Mouse (Mus musculus): ENCODE results near the gene Ntn5. TPM values are rescaled to one million over a fixed set of nuclear protein-coding genes. Genes with fewer than 3 reads are reported as not detected.
"Not testable (repeated sequence)": the region's sequence is repeated elsewhere in the genome, so short reads cannot be mapped to it uniquely, and the experiment has no call there.

Gene Ntn5
- polyA plus RNA-seq, 1 experiment from 2014 or later = 0.94 TPM

DNA sequence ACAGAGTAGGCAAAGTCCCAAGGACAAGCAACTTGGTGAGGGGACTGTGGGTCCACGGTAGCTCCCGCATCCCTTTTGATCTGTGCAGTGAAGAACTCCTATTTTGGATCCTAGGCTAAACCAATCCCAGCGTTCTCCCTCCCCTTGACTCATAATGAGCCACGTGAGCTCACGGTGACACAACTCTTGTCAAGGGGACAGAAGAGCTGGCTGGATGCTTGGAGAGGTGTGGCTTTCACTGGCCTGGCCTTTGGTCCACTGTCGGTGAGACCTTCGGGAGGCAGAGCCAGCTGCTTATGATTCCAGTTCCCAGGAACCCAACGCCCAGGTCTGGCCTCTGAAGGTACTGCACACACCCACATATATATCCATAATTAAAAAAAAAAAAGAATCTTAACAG is 34.5 kb upstream of the Ntn5 start:
- Histone ChIP-seq H3K27me3 (replicated peaks; ENCODE audit: control insufficient read depth, insufficient read depth, low read length) (no peaks in the 10 kb centered on the region), H3K9ac (ENCODE audit: low read depth, low read length) (no peak overlapping the region), H3K4me3 (ENCODE audit: low read length) (no peak overlapping the region), H3K36me3 (ENCODE audit: control insufficient read depth, insufficient read depth, low read length) (no peaks in the 10 kb centered on the region), H3K27ac (ENCODE audit: low read depth, low read length) (no peak overlapping the region), H3K9me3 (ENCODE audit: control insufficient read depth, low read length) (no peaks in the 10 kb centered on the region), H3K4me1 (ENCODE audit: control insufficient read depth, insufficient read depth, low read depth, low read length) (no peaks in the 10 kb centered on the region; the same call in 1 of the 2 replicates), H3K4me2 (ENCODE audit: low read length) (no peak overlapping the region)
- WGBS = 87% methylated on average over 8 of the region's 8 CpGs
- no peak for ATAC-seq

DNA sequence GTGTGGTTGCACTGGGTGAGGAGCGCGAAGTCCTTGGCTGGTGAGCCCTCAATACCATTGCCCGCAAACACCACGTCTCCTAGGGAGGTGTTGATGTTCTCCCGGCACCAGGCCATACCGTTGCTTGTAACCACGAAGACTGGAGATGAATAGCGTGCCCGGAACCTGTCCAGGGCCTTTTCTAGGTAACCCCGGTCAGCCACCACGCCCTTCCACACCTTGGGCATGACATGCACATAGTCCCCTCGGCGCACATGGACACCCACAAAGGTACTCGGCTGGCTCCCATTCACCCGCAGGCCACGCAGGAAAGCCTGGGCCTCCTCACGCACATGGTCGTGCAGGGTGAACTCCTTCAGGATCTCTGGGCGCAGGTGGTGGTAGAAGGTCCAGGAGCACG is 33.3 kb upstream of the Ntn5 start:
- H3K4me2 ChIP-seq (ENCODE audit: low read length); H3K27me3 ChIP-seq (replicated peaks; ENCODE audit: control insufficient read depth, insufficient read depth, low read length); H3K9ac ChIP-seq (ENCODE audit: low read depth, low read length); H3K36me3 ChIP-seq (ENCODE audit: control insufficient read depth, insufficient read depth, low read length); H3K27ac ChIP-seq (ENCODE audit: low read depth, low read length); H3K4me1 ChIP-seq (ENCODE audit: control insufficient read depth, insufficient read depth, low read depth, low read length); H3K4me3 ChIP-seq (ENCODE audit: low read length); ATAC-seq; H3K9me3 ChIP-seq (ENCODE audit: control insufficient read depth, low read length): not testable (repeated sequence)
- 95% methylated on average over 18 of the region's 20 CpGs for WGBS

DNA sequence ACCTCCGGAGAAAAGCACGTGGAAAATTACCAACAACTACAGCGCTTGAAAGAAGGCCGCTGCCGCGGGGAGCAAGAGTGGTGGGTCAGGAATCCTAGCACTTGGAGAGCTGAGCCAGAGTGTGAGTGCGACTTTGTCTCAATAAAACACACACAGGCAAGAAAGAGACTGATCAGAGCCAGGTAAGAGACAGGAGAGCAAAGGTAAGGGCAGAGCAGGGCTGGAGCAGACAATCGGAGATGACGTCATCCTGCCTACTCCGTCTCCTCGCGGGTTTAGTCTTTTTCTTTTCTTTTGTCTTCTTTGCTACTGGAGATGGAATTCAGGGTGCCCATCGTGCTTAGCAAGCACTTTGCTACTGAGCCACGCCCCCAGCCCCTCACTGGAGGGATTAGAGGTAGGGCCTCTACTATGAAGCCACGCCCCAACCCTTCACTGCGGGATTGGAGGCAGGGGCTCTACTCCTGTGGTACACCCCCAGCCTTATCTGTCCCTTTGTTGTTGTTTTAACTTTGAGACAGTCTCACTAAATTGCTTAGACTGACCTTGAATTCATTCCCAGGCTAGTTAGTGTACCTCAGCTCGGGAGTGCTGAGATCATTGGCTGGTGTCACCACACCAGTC is 29.3 kb upstream of the Ntn5 start:
- no peak overlapping the region for H3K4me3 ChIP-seq (ENCODE audit: low read length)
- no peak overlapping the region for H3K27ac ChIP-seq (ENCODE audit: low read depth, low read length)
- ATAC-seq = peak; percentile 61
- WGBS = 26% methylated on average over 17 of the region's 17 CpGs
- H3K27me3 ChIP-seq (replicated peaks; ENCODE audit: control insufficient read depth, insufficient read depth, low read length) = no peaks in the 10 kb centered on the region
- peak overlapping the region; percentile 29 for H3K4me2 ChIP-seq (ENCODE audit: low read length)
- H3K9ac ChIP-seq (ENCODE audit: low read depth, low read length) = no peak overlapping the region
- H3K4me1 ChIP-seq (ENCODE audit: control insufficient read depth, insufficient read depth, low read depth, low read length) = no peaks in the 10 kb centered on the region
- H3K9me3 ChIP-seq (ENCODE audit: control insufficient read depth, low read length) = no peaks in the 10 kb centered on the region
- no peaks in the 10 kb centered on the region for H3K36me3 ChIP-seq (ENCODE audit: control insufficient read depth, insufficient read depth, low read length)

DNA sequence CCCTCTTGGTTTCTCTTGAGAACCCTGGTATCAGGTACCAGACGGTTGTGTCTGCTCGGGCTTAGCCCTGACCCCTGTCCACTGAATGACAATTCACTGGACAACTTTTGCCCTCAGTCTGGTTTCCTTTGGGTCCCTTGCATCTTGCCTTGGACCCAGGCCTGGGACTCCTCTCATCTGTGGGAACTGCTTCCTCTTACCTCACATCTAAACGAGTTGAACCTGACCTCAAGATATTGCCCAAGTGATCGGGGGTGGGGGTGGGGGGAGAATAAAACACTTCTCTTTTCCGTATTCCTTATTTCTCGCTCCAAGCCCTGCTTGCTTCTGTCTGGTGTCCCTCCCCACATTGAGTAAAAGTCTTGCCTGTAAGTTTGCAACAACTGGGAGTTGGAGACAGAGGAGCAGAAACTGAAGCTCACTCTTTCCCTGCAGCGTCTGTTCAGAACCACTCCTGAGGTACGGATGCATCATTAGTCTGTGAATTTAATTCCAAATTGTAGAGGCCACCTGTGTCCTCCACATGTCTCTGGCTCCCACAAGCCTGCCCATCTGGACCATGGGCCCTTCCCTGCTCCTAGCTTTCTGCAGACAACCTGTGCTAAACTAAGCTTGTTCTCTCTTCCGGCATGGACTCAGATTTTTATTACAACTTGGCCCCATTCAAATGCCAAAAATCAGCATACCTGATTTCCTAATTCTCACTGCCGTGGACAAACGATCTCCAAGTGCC is 22.9 kb upstream of the Ntn5 start:
- H3K4me2 ChIP-seq (ENCODE audit: low read length) = no peak overlapping the region
- H3K9me3 ChIP-seq (ENCODE audit: control insufficient read depth, low read length) = no peaks in the 10 kb centered on the region
- no peaks in the 10 kb centered on the region for H3K4me1 ChIP-seq (ENCODE audit: control insufficient read depth, insufficient read depth, low read depth, low read length)
- H3K27ac ChIP-seq (ENCODE audit: low read depth, low read length) = no peak overlapping the region
- H3K36me3 ChIP-seq (ENCODE audit: control insufficient read depth, insufficient read depth, low read length) = no peaks in the 10 kb centered on the region
- no peak overlapping the region for H3K9ac ChIP-seq (ENCODE audit: low read depth, low read length)
- H3K4me3 ChIP-seq (ENCODE audit: low read length) = no peak overlapping the region
- no peak for ATAC-seq
- WGBS = 84% methylated on average over 11 of the region's 11 CpGs
- no peaks in the 10 kb centered on the region for H3K27me3 ChIP-seq (replicated peaks; ENCODE audit: control insufficient read depth, insufficient read depth, low read length)

DNA sequence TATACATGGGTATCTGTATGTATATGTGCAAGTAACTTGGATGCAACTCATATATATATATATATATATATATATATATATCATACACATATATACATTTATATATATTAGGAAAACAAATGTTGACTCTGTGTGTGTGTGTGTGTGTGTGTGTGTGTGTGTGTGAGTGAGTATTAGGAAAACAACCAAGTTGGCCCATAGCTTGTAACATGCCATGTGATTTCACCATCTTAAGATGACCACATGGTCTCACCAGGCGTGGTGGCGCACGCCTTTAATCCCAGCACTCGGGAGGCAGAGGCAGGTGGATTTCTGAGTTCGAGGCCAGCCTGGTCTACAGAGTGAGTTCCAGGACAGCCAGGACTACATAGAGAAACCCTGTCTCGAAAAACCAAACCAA is 22.1 kb upstream of the Ntn5 start:
- 89% methylated on average over 6 of the region's 6 CpGs for WGBS
- H3K36me3 ChIP-seq (ENCODE audit: control insufficient read depth, insufficient read depth, low read length); H3K4me3 ChIP-seq (ENCODE audit: low read length); H3K27ac ChIP-seq (ENCODE audit: low read depth, low read length); H3K4me1 ChIP-seq (ENCODE audit: control insufficient read depth, insufficient read depth, low read depth, low read length); H3K27me3 ChIP-seq (replicated peaks; ENCODE audit: control insufficient read depth, insufficient read depth, low read length); H3K9me3 ChIP-seq (ENCODE audit: control insufficient read depth, low read length); H3K9ac ChIP-seq (ENCODE audit: low read depth, low read length); H3K4me2 ChIP-seq (ENCODE audit: low read length); ATAC-seq: not testable (repeated sequence)

DNA sequence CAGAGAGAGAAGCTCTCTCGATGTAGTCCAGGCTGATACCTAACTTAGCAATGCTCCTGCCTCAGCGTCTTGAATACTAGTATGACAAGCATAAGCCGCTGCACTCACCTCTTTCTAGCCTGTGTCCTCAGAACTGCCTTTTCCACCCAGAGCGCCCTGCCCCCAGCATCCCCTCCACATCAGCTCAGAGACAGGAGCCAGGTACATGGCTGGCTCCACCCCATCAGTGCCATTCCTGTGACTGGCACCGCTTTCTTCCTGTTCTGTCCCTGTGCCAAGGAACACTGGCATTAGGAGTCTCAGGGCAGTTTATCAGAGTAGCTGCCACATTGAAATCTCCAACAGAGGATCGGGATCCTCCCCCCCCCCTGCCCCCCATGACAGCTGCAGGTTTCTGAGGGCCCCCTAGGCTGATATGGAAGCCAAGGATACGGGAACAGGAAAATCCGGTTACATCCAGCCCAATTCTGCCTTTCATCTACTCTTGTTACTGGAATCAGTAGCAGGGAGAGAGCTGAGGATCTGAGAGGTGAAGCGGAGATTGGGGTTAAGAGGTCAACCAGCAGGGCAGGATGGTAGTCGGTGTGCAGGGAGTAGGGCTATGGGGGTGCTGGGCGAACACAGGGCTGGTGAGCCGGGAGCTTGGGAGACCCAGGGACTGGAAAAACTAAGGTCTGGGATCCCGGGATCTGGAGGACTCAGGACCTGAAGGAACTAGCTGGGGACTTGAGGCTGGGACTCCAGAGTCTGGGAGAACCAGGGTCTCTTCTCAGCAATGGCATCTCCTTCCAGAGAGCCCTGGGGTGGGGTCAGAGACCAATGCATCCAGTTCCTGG is 18.3 kb upstream of the Ntn5 start:
- no peak overlapping the region for H3K27ac ChIP-seq (ENCODE audit: low read depth, low read length)
- H3K36me3 ChIP-seq (ENCODE audit: control insufficient read depth, insufficient read depth, low read length) = no peaks in the 10 kb centered on the region
- H3K4me3 ChIP-seq (ENCODE audit: low read length) = no peak overlapping the region
- no peaks in the 10 kb centered on the region for H3K27me3 ChIP-seq (replicated peaks; ENCODE audit: control insufficient read depth, insufficient read depth, low read length)
- H3K4me2 ChIP-seq (ENCODE audit: low read length) = no peak overlapping the region
- H3K9me3 ChIP-seq (ENCODE audit: control insufficient read depth, low read length) = peaks cover 3% of the 10 kb centered on the region; the same call in 1 of the 2 replicates
- H3K4me1 ChIP-seq (ENCODE audit: control insufficient read depth, insufficient read depth, low read depth, low read length) = no peaks in the 10 kb centered on the region
- no peak overlapping the region for H3K9ac ChIP-seq (ENCODE audit: low read depth, low read length)
- WGBS = 62% methylated on average over 13 of the region's 13 CpGs
- no peak for ATAC-seq

DNA sequence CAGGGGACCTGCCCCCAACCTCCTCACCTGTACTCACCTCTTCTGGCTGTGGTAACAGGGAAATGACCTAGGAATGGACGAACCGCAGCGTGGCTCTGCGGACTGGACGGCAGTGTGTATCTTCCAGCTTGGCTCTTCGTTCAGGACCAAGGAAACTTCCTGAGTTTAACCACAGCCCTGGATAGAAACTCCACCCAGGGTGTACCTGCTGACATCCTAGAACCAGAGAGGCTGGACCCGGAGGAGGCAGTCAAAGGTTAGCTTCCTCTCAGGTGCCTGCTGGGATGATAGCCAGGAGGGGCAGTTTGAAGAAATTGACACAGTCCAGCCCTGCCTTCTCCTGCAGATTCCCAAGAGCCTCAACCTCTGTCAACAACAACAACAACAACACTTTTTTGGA is 17.7 kb upstream of the Ntn5 start, which contains the start of gene Fut2:
Gene Fut2, minus strand, starts transcription at position 234 of the 400 bp plus-strand sequence.
- Histone ChIP-seq H3K9me3 (ENCODE audit: control insufficient read depth, low read length) (peaks cover 3% of the 10 kb centered on the region; the same call in 1 of the 2 replicates), H3K36me3 (ENCODE audit: control insufficient read depth, insufficient read depth, low read length) (no peaks in the 10 kb centered on the region), H3K27me3 (replicated peaks; ENCODE audit: control insufficient read depth, insufficient read depth, low read length) (no peaks in the 10 kb centered on the region), H3K9ac (ENCODE audit: low read depth, low read length) (no peak within 1 kb of the TSS), H3K27ac (ENCODE audit: low read depth, low read length) (no peak within 1 kb of the TSS), H3K4me1 (ENCODE audit: control insufficient read depth, insufficient read depth, low read depth, low read length) (no peaks in the 10 kb centered on the region), H3K4me3 (ENCODE audit: low read length) (no peak within 1 kb of the TSS), H3K4me2 (ENCODE audit: low read length) (no peak within 1 kb of the TSS)
- 89% methylated on average over 7 of the region's 7 CpGs for WGBS
- no peak for ATAC-seq

DNA sequence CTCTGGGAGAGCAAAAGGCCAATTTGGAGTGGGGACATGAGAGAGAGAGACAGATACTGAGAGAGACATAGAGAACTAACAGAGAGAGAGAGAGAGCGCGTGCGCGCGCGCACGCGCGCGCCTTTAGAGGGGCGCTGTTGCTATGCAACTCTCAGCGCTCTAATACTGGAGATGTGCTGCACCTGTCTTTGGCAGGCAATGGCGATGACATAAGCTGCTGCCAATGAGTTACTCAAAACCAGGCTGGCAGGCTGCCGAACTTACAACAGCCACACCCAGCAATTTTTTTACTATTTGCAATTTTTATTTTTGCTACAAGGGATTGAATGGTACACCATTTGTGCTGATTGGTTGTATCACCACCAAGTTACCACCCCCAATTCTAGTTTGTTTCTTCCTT is 16.1 kb upstream of the Ntn5 start:
- no peak for ATAC-seq
- no peak overlapping the region for H3K9ac ChIP-seq (ENCODE audit: low read depth, low read length)
- H3K4me2 ChIP-seq (ENCODE audit: low read length) = no peak overlapping the region
- H3K36me3 ChIP-seq (ENCODE audit: control insufficient read depth, insufficient read depth, low read length) = no peaks in the 10 kb centered on the region
- no peaks in the 10 kb centered on the region for H3K4me1 ChIP-seq (ENCODE audit: control insufficient read depth, insufficient read depth, low read depth, low read length)
- no peak overlapping the region for H3K4me3 ChIP-seq (ENCODE audit: low read length)
- peaks cover 3% of the 10 kb centered on the region; the same call in 1 of the 2 replicates for H3K9me3 ChIP-seq (ENCODE audit: control insufficient read depth, low read length)
- H3K27ac ChIP-seq (ENCODE audit: low read depth, low read length) = no peak overlapping the region
- no peaks in the 10 kb centered on the region for H3K27me3 ChIP-seq (replicated peaks; ENCODE audit: control insufficient read depth, insufficient read depth, low read length)
- 86% methylated on average over 14 of the region's 14 CpGs for WGBS

DNA sequence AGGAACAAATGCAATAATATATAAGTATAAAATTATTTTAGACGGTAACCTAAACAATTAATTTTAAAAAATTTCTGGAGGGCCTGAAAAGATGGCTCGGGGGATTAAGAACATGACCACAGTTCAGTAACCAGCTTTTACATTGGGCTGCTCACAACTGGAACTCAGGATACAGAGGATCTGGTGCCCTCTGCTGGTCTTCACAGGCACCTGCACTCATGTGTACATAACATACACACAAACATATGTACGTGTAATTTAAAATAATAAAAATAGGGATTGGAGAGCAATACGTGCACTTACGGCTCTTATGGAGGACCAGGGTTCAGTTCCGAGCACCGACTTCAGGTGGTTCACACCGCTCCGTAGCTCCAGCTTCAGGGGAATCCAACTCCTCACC is 14.9 kb upstream of the Ntn5 start:
- 96% methylated on average over 9 of the region's 9 CpGs for WGBS
- Histone ChIP-seq H3K27ac (ENCODE audit: low read depth, low read length) (no peak overlapping the region), H3K27me3 (replicated peaks; ENCODE audit: control insufficient read depth, insufficient read depth, low read length) (no peaks in the 10 kb centered on the region), H3K36me3 (ENCODE audit: control insufficient read depth, insufficient read depth, low read length) (no peaks in the 10 kb centered on the region), H3K4me3 (ENCODE audit: low read length) (no peak overlapping the region), H3K9ac (ENCODE audit: low read depth, low read length) (no peak overlapping the region), H3K9me3 (ENCODE audit: control insufficient read depth, low read length) (peaks cover 3% of the 10 kb centered on the region; the same call in 1 of the 2 replicates), H3K4me1 (ENCODE audit: control insufficient read depth, insufficient read depth, low read depth, low read length) (no peaks in the 10 kb centered on the region), H3K4me2 (ENCODE audit: low read length) (no peak overlapping the region)
- ATAC-seq = no peak
